Mouse (Mus musculus) cerebellum, adult 18-20 months (tissue): ENCODE measurements around the gene Ccnj.
A peak's percentile ranks its signal among the peaks of the same experiment; 100 is the strongest.

Experiments
- DNase-seq, 2 experiments: peaks; one replicate each; pipeline ENCODE4 v3.0.0; 2021

The Ccnj gene

GRCm38 (mm10) chr19:40849391-40849790 is 18.3 kb downstream of the Ccnj start:
- no peak for DNase-seq

GRCm38 (mm10) chr19:40859555-40859954 is 28.5 kb downstream of the Ccnj start:
- DNase-seq, result no peak

GRCm38 (mm10) chr19:40868284-40868683 is 37.2 kb downstream of the Ccnj start:
- DNase-seq, result no peak

- no peak for DNase-seq
Measured at GRCm38 (mm10) chr19:40869425-40870105, 38.5 kb downstream of the Ccnj start.

DNA sequence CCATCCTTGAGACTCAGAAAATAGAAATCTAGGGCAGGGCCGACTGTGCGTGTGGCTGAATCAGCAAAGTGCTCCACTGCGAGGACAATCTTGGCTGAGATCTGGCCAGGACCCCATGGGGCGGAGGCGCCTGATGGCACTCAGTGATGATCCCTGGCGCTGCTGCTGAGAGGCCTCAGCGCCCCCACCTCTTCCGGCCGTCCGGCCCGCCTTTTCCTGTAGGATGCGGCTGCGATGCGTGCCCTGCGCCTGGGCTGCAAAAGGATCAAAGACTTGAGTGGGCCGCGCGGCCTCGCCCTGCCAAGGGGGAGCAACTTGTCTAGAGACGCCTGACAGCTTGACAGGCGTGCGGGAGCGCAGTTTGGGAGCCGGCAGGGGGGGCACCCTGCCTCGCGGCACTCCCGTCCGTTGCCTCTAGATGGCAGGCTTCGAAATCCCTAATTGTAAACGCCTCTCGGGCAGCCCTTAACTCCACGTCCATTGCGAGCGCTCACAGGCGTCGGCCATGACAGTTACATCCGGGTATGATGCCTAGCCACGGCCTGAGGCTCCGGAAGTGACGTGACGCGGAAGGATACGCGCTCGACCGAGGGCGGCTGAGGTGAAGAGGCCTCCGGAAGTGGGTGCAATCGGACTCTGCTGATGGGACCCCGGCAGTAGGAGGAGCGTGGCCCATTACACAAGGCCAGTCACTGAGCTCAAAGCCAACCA is 42.0 kb downstream of the Ccnj start:
- peak; percentile 89 to 92 for DNase-seq

DNA sequence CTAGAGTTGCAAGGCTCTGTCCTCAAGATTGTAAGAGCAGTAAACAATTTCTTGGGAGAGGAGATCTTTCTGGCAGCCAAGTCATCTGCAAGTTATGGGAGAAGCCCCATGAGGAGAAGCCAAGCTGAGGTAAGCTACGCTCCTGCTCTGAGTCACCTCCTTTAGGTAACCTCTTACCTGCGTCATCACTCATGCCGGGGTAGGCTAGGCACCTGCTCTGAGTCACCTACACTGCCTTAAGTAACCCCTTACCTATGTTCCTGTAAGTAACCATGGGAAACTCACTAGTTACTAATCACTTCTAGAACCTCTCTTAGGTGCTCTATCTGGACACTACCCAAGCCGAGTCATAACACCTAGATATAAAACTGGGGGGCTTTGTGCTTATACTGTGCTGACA is 50.6 kb downstream of the Ccnj start:
- no peak for DNase-seq

- no peak for DNase-seq
Measured at GRCm38 (mm10) chr19:40888887-40889286, 57.8 kb downstream of the Ccnj start.

GRCm38 (mm10) chr19:40894071-40894506 is 63.0 kb downstream of the Ccnj start:
- DNase-seq, result peak in 1 of 2 experiments; percentile 28

- DNase-seq, result peak; percentile 78 to 90
Measured at GRCm38 (mm10) chr19:40894519-40895392, 63.7 kb downstream of the Ccnj start, which contains the start of gene Zfp518a. Zfp518a (plus strand) TSS chr19:40894705.

DNA sequence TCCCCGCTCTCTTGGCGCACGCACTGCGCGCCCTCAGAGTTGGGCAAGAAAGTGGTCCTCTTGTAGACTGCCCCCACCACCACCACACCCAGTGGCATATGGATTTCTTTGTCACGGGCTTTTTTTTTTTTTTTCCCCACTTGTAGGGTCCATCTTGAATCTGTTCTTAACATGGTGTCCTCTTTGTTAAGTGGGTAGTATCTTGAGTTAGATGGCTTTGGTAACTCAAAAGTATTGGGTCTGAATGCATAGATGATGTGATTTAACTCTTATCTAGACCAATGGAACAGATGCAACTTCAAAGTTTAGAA is 64.3 kb downstream of the Ccnj start:
- no peak for DNase-seq
